Mouse (Mus musculus) CH12.LX (cell line): ENCODE measurements at regions not wholly inside any gene's neighbourhood (a gene's known extent, or its start where the extent isn't known, plus 50 kb on each side); places are given as distances from the start of the nearest gene placed in this dataset.

Experiments used
- DNase-seq: peaks from one replicate; pipeline ENCODE4 v3.0.0-alpha.2; 2013; ENCODE audit errors: extremely low read depth
- H3K27ac ChIP-seq: 2 replicates; pipeline ENCODE4 v1.5.1; 2012; ENCODE audit warnings: low read depth, mild to moderate bottlenecking, control low read depth, moderate library complexity; ENCODE audit not compliant: insufficient read depth
- H3K27me3 ChIP-seq: replicated peaks from 2 replicates; pipeline ENCODE3; 2012; ENCODE audit warnings: inconsistent platforms
- H3K36me3 ChIP-seq, 2 experiments: replicated peaks in 1 of 2; 2 replicates each; pipeline versions ENCODE3 to v1.6.1; 2012; ENCODE audit warnings: inconsistent platforms in 1 of 2, low read length in 1 of 2, mild to moderate bottlenecking in 1 of 2, mixed read lengths in 1 of 2, moderate library complexity in 1 of 2; ENCODE audit not compliant: control insufficient read depth in 1 of 2, insufficient read depth in 1 of 2
- H3K4me1 ChIP-seq, 2 experiments: 2 replicates each; pipeline ENCODE4 v1.6.1; 2012; ENCODE audit warnings: inconsistent platforms in 1 of 2, moderate library complexity in 1 of 2; ENCODE audit not compliant: insufficient read depth in 2 of 2, control insufficient read depth in 1 of 2
- H3K4me2 ChIP-seq: 2 replicates; pipeline ENCODE4 v1.6.1; 2012; ENCODE audit warnings: low read depth, mild to moderate bottlenecking, control low read depth; ENCODE audit not compliant: poor library complexity, insufficient read depth, severe bottlenecking
- H3K4me3 ChIP-seq, 3 experiments: fragments of 150-350 bp in 1 of 3; sonication (generic) in 1 of 3; replicated peaks in 1 of 3; 2 replicates each; pipeline versions ENCODE3 to v1.5.1; 2011 to 2012; ENCODE audit warnings: low read depth in 2 of 3, low read length in 2 of 3, mild to moderate bottlenecking in 2 of 3, moderate library complexity in 2 of 3, control low read depth in 1 of 3, improper control_type of control experiment in 1 of 3, inconsistent platforms in 1 of 3, mixed read lengths in 1 of 3; ENCODE audit not compliant: poor library complexity in 1 of 3
- H3K79me2 ChIP-seq: replicated peaks from 2 replicates; pipeline ENCODE4 v1.6.1; 2012; ENCODE audit warnings: mild to moderate bottlenecking, moderate library complexity; ENCODE audit not compliant: control insufficient read depth, poor library complexity, insufficient read depth, severe bottlenecking; ENCODE audit errors: extremely low read depth
- H3K9ac ChIP-seq: 2 replicates; pipeline ENCODE4 v1.6.1; 2012; ENCODE audit warnings: low read depth, mild to moderate bottlenecking, control low read depth, moderate library complexity; ENCODE audit not compliant: insufficient read depth
- H3K9me3 ChIP-seq: replicated peaks from 2 replicates; pipeline ENCODE3; 2012; ENCODE audit warnings: low read length, inconsistent platforms, mixed read lengths
- RAD21 ChIP-seq: IDR thresholded peaks from 2 replicates; pipeline ENCODE4 v1.6.1; 2011; ENCODE audit warnings: low read depth, mild to moderate bottlenecking, low read length, improper control_type of control experiment, moderate library complexity
- UBTF ChIP-seq: IDR thresholded peaks from 2 replicates; pipeline ENCODE4 v1.6.1; 2012; ENCODE audit warnings: low read depth, mild to moderate bottlenecking, inconsistent platforms, low read length, improper control_type of control experiment, moderate library complexity
- dilution Hi-C: fragments of 300-500 bp; cut with MboI; formaldehyde crosslinking; loops from 2 replicates; pipeline ENCODE4 v1.14.3; 2020; ENCODE audit warnings: low sequenced_read_pairs; ENCODE audit not compliant: extremely low pct_unique_long_range_greater_than_20kb, extremely low pct_ligation_motif_present
- in situ Hi-C: fragments of 300-500 bp; cut with MboI; formaldehyde crosslinking; loops from 3 replicates; pipeline ENCODE4 v1.14.3; 2019; ENCODE audit warnings: low sequenced_read_pairs, low pct_ligation_motif_present, low pct_unique_long_range_greater_than_20kb, mixed read lengths

GRCm38 (mm10) chr2:125016946-125017345 is 51.0 kb upstream of the Slc24a5 start:
- Histone ChIP-seq H3K4me2 (no peak overlapping the region), H3K4me3 (no peak overlapping the region), H3K9me3 (peaks cover 79% of the 10 kb centered on the region), H3K9ac (no peak overlapping the region), H3K27ac (no peak overlapping the region), H3K79me2 (no peaks in the 10 kb centered on the region), H3K36me3 (no peaks in the 10 kb centered on the region), H3K27me3 (no peaks in the 10 kb centered on the region), H3K4me1 (no peaks in the 10 kb centered on the region)
- in situ Hi-C loops: no loop called here
- TF ChIP-seq UBTF: no peak
- TF ChIP-seq RAD21: no peak
- no peak for DNase-seq
- dilution Hi-C loops: no loop called here
